Mouse (Mus musculus) limb, embryonic 11.5 days (tissue): ENCODE data around the gene Atp1a3. TPM values are rescaled to one million over a fixed set of nuclear protein-coding genes. Genes with fewer than 3 reads are reported as not detected.

Experiments
- ATAC-seq: fragments of 200-750 bp; cut with Nextera tagmentation; 2 replicates; pipeline ENCODE4 v1.8.0; 2017; ENCODE audit warnings: low read depth; ENCODE audit not compliant: insufficient number of reproducible peaks, low FRiP score, low TSS enrichment
- DNase-seq: peaks from one replicate; pipeline ENCODE4 v3.0.0-alpha.2; 2015; ENCODE audit warnings: low spot score
- H3K27ac ChIP-seq: fragments of 300-500 bp; sonication (generic); replicated peaks from 2 replicates; pipeline ENCODE4 v1.5.1; 2014; ENCODE audit warnings: low read depth, mild to moderate bottlenecking, low read length
- H3K27me3 ChIP-seq: fragments of 300-500 bp; sonication (generic); 2 replicates; pipeline ENCODE4 v1.6.1; 2014; ENCODE audit warnings: mild to moderate bottlenecking, low read length, mixed read lengths; ENCODE audit not compliant: control insufficient read depth, insufficient read depth
- H3K36me3 ChIP-seq: fragments of 300-500 bp; sonication (generic); 2 replicates; pipeline ENCODE4 v1.6.1; 2014; ENCODE audit warnings: mild to moderate bottlenecking, low read length, moderate library complexity, mixed read lengths; ENCODE audit not compliant: control insufficient read depth, insufficient read depth
- H3K4me1 ChIP-seq: fragments of 300-500 bp; sonication (generic); 2 replicates; pipeline ENCODE4 v1.6.1; 2014; ENCODE audit warnings: low read length, mixed read lengths; ENCODE audit not compliant: control insufficient read depth, insufficient read depth
- H3K4me2 ChIP-seq: fragments of 300-500 bp; sonication (generic); 2 replicates; pipeline ENCODE4 v1.6.1; 2014; ENCODE audit warnings: low read depth, mild to moderate bottlenecking, moderate library complexity; ENCODE audit not compliant: severe bottlenecking
- H3K4me3 ChIP-seq: fragments of 300-500 bp; sonication (generic); 2 replicates; pipeline ENCODE4 v1.5.1; 2014; ENCODE audit warnings: low read depth, low read length
- H3K9ac ChIP-seq: fragments of 300-500 bp; sonication (generic); 2 replicates; pipeline ENCODE4 v1.6.1; 2014; ENCODE audit warnings: mild to moderate bottlenecking, low read length
- H3K9me3 ChIP-seq: fragments of 300-500 bp; sonication (generic); 2 replicates; pipeline ENCODE4 v1.6.1; 2016; ENCODE audit warnings: low read length; ENCODE audit not compliant: control insufficient read depth
- WGBS: fragments of 180-500 bp; shearing (Covaris S2); extraction: QIAGEN DNeasy Blood & Tissue Kit; methylation state at CpG from one replicate; pipeline ENCODE4 v1.1.7; 2014; 5-methylcytosine and 5-hydroxymethylcytosine counted together
- polyA plus RNA-seq: library from polyadenylated mRNA; unstranded; fragments of >200 nt; fragmentation: Nextera tagmentation; extraction: Ambion mirVana; gene quantifications from 2 replicates; pipeline ENCODE4 v1.2.1, GENCODE M21; 2014

Gene Atp1a3
- polyA plus RNA-seq, 1 experiment from 2014 or later = 0.23 TPM

- WGBS = 11% methylated on average over 4 of the region's 5 CpGs
- no peak for ATAC-seq
- peak; percentile 90 for DNase-seq
- H3K27me3 ChIP-seq = no peaks in the 10 kb centered on the region
- H3K4me2 ChIP-seq = no peak overlapping the region
- H3K4me1 ChIP-seq = no peaks in the 10 kb centered on the region
- H3K9ac ChIP-seq = no peak overlapping the region
- no peaks in the 10 kb centered on the region for H3K36me3 ChIP-seq
- H3K4me3 ChIP-seq = no peak overlapping the region
- H3K27ac ChIP-seq = no peak overlapping the region
- H3K9me3 ChIP-seq = no peaks in the 10 kb centered on the region
Observed at GRCm38 (mm10) chr7:24964897-24965535, 40.7 kb downstream of the Atp1a3 start.

- Histone ChIP-seq H3K4me3 (no peak overlapping the region), H3K4me1 (no peaks in the 10 kb centered on the region), H3K27ac (no peak overlapping the region), H3K4me2 (no peak overlapping the region), H3K27me3 (no peaks in the 10 kb centered on the region), H3K36me3 (no peaks in the 10 kb centered on the region), H3K9me3 (no peaks in the 10 kb centered on the region), H3K9ac (no peak overlapping the region)
- DNase-seq = no peak
- no peak for ATAC-seq
- WGBS = 66% methylated on average over 2 of the region's 2 CpGs
Observed at GRCm38 (mm10) chr7:24964288-24964687, 41.5 kb downstream of the Atp1a3 start.

DNA sequence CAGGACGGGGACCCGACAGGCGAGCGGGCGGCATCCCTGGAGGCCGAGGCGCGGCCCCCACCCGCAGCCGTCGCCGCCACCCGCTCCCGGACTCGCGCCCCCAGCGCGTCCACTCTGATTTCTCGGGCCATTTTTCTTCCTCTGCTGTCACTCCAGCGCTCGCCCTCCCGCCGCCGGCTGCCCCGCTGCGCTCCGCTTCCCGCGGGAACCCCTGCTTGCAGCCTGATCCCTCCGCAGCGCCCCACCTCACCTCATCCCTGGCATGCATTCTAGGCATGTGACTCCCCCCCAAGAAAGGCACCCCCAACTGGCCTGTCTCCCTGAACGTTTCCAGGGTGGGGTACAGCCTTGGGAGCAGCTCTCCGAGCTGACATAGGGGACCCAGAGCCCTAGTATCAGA is 50.5 kb downstream of the Atp1a3 start:
- Histone ChIP-seq H3K4me2 (peak overlapping the region; percentile 55), H3K4me1 (peaks cover 7% of the 10 kb centered on the region; the same call in 1 of the 2 replicates), H3K4me3 (peak overlapping the region; percentile 31), H3K9ac (peak overlapping the region; percentile 34), H3K27ac (no peak overlapping the region), H3K27me3 (peaks cover 70% of the 10 kb centered on the region), H3K9me3 (0 out of 2 replicates have a peak, but pooled peaks cover 2% of the 10 kb centered on the region), H3K36me3 (no peaks in the 10 kb centered on the region)
- WGBS = 3% methylated on average over 29 of the region's 33 CpGs
- no peak for DNase-seq
- no peak for ATAC-seq

- WGBS = 1% methylated on average over 30 of the region's 30 CpGs
- Histone ChIP-seq H3K27me3 (peaks cover 78% of the 10 kb centered on the region), H3K4me2 (peak overlapping the region; percentile 55), H3K4me3 (peak overlapping the region; percentile 31), H3K9me3 (0 out of 2 replicates have a peak, but pooled peaks cover 2% of the 10 kb centered on the region), H3K4me1 (peaks cover 7% of the 10 kb centered on the region; the same call in 1 of the 2 replicates), H3K36me3 (no peaks in the 10 kb centered on the region), H3K9ac (peak overlapping the region; percentile 49), H3K27ac (no peak overlapping the region)
- ATAC-seq (no peak), DNase-seq (peak; percentile 54)
Observed at GRCm38 (mm10) chr7:24954450-24954849, 51.3 kb downstream of the Atp1a3 start.

- Histone ChIP-seq H3K4me3 (peak overlapping the region; percentile 31), H3K4me1 (peaks cover 7% of the 10 kb centered on the region; the same call in 1 of the 2 replicates), H3K4me2 (peak overlapping the region; percentile 55), H3K9me3 (0 out of 2 replicates have a peak, but pooled peaks cover 2% of the 10 kb centered on the region), H3K27ac (no peak overlapping the region), H3K27me3 (peaks cover 83% of the 10 kb centered on the region), H3K36me3 (no peaks in the 10 kb centered on the region), H3K9ac (peak overlapping the region; percentile 49)
- DNase-seq = no peak
- no peak for ATAC-seq
- under 1% methylated on average over 24 of the region's 24 CpGs for WGBS
Observed at GRCm38 (mm10) chr7:24953966-24954365, 51.8 kb downstream of the Atp1a3 start.

- Histone ChIP-seq H3K27ac (no peak overlapping the region), H3K9ac (no peak overlapping the region), H3K9me3 (no peaks in the 10 kb centered on the region), H3K4me3 (no peak overlapping the region), H3K4me1 (peaks cover 5% of the 10 kb centered on the region; the same call in 1 of the 2 replicates), H3K27me3 (peaks cover 99% of the 10 kb centered on the region), H3K4me2 (no peak overlapping the region), H3K36me3 (no peaks in the 10 kb centered on the region)
- peak; percentile 89 for DNase-seq
- ATAC-seq = peak; percentile 23; the same call in 1 of the 2 replicates
- WGBS = 1% methylated on average over 8 of the region's 8 CpGs
Observed at GRCm38 (mm10) chr7:24949958-24950623, 55.7 kb downstream of the Atp1a3 start.

- Histone ChIP-seq H3K4me2 (no peak overlapping the region), H3K27me3 (peaks cover 99% of the 10 kb centered on the region), H3K4me3 (no peak overlapping the region), H3K9me3 (no peaks in the 10 kb centered on the region), H3K4me1 (peaks cover 4% of the 10 kb centered on the region; the same call in 1 of the 2 replicates), H3K9ac (no peak overlapping the region), H3K27ac (no peak overlapping the region), H3K36me3 (no peaks in the 10 kb centered on the region)
- DNase-seq = no peak
- 3% methylated on average over 29 of the region's 29 CpGs for WGBS
- no peak for ATAC-seq
Observed at GRCm38 (mm10) chr7:24948774-24949173, 57.0 kb downstream of the Atp1a3 start.

DNA sequence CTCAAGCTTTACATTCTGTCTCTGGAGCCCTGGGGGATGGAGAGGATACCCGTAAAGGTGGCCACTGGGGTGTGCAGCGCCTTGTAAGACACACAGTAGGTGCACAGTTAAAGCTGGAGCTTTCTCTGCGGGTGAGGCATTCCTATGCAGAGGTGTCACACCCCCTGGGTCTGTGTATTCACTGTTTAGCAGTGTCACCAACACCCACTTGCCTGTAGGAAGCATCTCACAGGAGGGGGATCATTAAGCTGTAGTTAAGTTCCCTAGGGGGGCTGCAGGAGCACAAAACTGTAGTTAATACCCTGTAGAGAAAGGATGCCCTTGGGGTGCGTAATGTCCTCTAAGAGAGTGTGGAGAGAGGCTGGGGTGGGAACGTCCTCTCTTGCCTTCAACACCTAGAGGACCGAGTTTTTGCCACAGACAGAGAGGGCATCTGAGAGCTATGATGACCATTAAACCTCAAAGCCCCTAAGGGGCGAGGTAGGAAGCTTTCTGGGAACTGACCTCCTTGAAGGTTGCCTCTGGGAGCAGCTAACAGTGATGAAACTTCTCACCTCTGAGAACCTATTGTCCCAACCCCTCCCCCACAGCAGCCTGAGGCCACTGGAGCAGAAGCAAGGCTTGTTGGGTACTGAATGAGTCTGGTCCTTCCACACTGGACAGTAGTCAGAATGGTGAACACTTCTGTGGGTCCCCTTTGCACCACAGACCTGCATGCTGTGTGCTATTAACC is 58.3 kb downstream of the Atp1a3 start:
- H3K4me3 ChIP-seq = no peak overlapping the region
- H3K27me3 ChIP-seq = peaks cover 99% of the 10 kb centered on the region
- no peak overlapping the region for H3K4me2 ChIP-seq
- WGBS = under 1% methylated on average over 7 of the region's 7 CpGs
- ATAC-seq = no peak
- no peak overlapping the region for H3K27ac ChIP-seq
- H3K36me3 ChIP-seq = no peaks in the 10 kb centered on the region
- H3K9me3 ChIP-seq = no peaks in the 10 kb centered on the region
- no peak for DNase-seq
- no peak overlapping the region for H3K9ac ChIP-seq
- peaks cover 4% of the 10 kb centered on the region; the same call in 1 of the 2 replicates for H3K4me1 ChIP-seq
